Comparison of ENCODE assay signal across 17 mouse cellular contexts in genomic region chr2:31703226-31703625, GRCm38 (mm10).
"Had no signal": no experiment of that assay in that cellular context is flagged by ENCODE, and none has a peak within 500 bp of the region (broad histone marks: within the 10 kb centered on the region; RNA-seq: fewer than 3 reads in every experiment).

No protein-coding gene starts in this region.

- H3K27me3 ChIP-seq: limb, embryonic 13.5 days; midbrain, embryonic 12.5 days; midbrain, embryonic 15.5 days; neural tube, embryonic 13.5 days had no signal

- H3K4me3 ChIP-seq: limb, embryonic 10.5 days; limb, embryonic 13.5 days; midbrain, embryonic 12.5 days; midbrain, embryonic 15.5 days; myocyte; neural tube, embryonic 13.5 days had no signal

- H3K36me3 ChIP-seq: midbrain, embryonic 15.5 days had no signal

- DNase-seq: kidney, adult 18-20 months; kidney, adult 9 months; kidney, postnatal 14 days; kidney, postnatal 4 days; layer of hippocampus, adult 9-11 months; liver, postnatal 0 days; retina, postnatal 1 day; right cerebral cortex, postnatal 25 days; thymus, adult 18-20 months; thymus, postnatal 4 days had no signal

- H3K27ac ChIP-seq: limb, embryonic 10.5 days; limb, embryonic 13.5 days; liver, embryonic 14.5 days; midbrain, embryonic 12.5 days; midbrain, embryonic 15.5 days; neural tube, embryonic 13.5 days had no signal

- H3K9ac ChIP-seq: limb, embryonic 13.5 days; liver, embryonic 14.5 days; liver, postnatal 0 days; midbrain, embryonic 12.5 days; midbrain, embryonic 15.5 days; neural tube, embryonic 13.5 days had no signal

- H3K4me1 ChIP-seq: limb, embryonic 10.5 days; limb, embryonic 13.5 days; midbrain, embryonic 12.5 days had no signal
